Mouse (Mus musculus): Measurements from ENCODE around the gene Fem1b. TPM values are rescaled to one million over a fixed set of nuclear protein-coding genes. Genes with fewer than 3 reads are reported as not detected.
"Not testable (repeated sequence)": the region's sequence is repeated elsewhere in the genome, so short reads cannot be mapped to it uniquely, and the experiment has no call there.

Gene Fem1b
- 9.1 and 10.0 TPM in 2 replicates for polyA plus RNA-seq (2012; rRNA removed)

- no peak for DNase-seq (ENCODE audit: low read depth)
Observed at GRCm38 (mm10) chr9:62811516-62812121, at the start of gene Fem1b. Gene Fem1b (minus strand): TSS chr9:62811934.

- no peak for DNase-seq (ENCODE audit: low read depth)
Observed at GRCm38 (mm10) chr9:62860866-62861265, 49.1 kb upstream of the Fem1b start.

GRCm38 (mm10) chr9:62860102-62860501 lies 48.4 kb upstream of the Fem1b start:
- not testable (repeated sequence) for DNase-seq (ENCODE audit: low read depth)

GRCm38 (mm10) chr9:62858266-62859019 lies 46.7 kb upstream of the Fem1b start:
- DNase-seq (ENCODE audit: low read depth), result no peak

- DNase-seq (ENCODE audit: low read depth), result no peak
Observed at GRCm38 (mm10) chr9:62857719-62858261, 46.1 kb upstream of the Fem1b start, which contains the start of gene Calml4. Gene Calml4 (plus strand): TSS chr9:62858080.

GRCm38 (mm10) chr9:62857216-62857615 lies 45.5 kb upstream of the Fem1b start:
- no peak for DNase-seq (ENCODE audit: low read depth)

GRCm38 (mm10) chr9:62854483-62854882 lies 42.7 kb upstream of the Fem1b start:
- DNase-seq (ENCODE audit: low read depth), result no peak

GRCm38 (mm10) chr9:62851571-62851970 lies 39.8 kb upstream of the Fem1b start:
- DNase-seq (ENCODE audit: low read depth), result no peak

- DNase-seq (ENCODE audit: low read depth), result no peak
Observed at GRCm38 (mm10) chr9:62848641-62849040, 36.9 kb upstream of the Fem1b start.

- no peak for DNase-seq (ENCODE audit: low read depth)
Observed at GRCm38 (mm10) chr9:62847694-62848093, 36.0 kb upstream of the Fem1b start.

- DNase-seq (ENCODE audit: low read depth), result no peak
Observed at GRCm38 (mm10) chr9:62844461-62844860, 32.7 kb upstream of the Fem1b start.

GRCm38 (mm10) chr9:62843356-62844024 lies 31.8 kb upstream of the Fem1b start:
- DNase-seq (ENCODE audit: low read depth), result no peak

GRCm38 (mm10) chr9:62839172-62839770 lies 27.5 kb upstream of the Fem1b start:
- DNase-seq (ENCODE audit: low read depth), result no peak

GRCm38 (mm10) chr9:62838506-62839171 lies 26.9 kb upstream of the Fem1b start, which contains the start of gene Cln6:
Gene Cln6 (plus strand): TSS chr9:62838785.
- no peak for DNase-seq (ENCODE audit: low read depth)

GRCm38 (mm10) chr9:62838146-62838505 lies 26.4 kb upstream of the Fem1b start:
- no peak for DNase-seq (ENCODE audit: low read depth)

GRCm38 (mm10) chr9:62837611-62838010 lies 25.9 kb upstream of the Fem1b start:
- DNase-seq (ENCODE audit: low read depth), result no peak

- DNase-seq (ENCODE audit: low read depth), result no peak
Observed at GRCm38 (mm10) chr9:62835705-62836446, 24.1 kb upstream of the Fem1b start.

GRCm38 (mm10) chr9:62834906-62835305 lies 23.2 kb upstream of the Fem1b start:
- DNase-seq (ENCODE audit: low read depth), result no peak

GRCm38 (mm10) chr9:62829877-62830276 lies 18.1 kb upstream of the Fem1b start:
- DNase-seq (ENCODE audit: low read depth), result no peak

GRCm38 (mm10) chr9:62828662-62829086 lies 16.9 kb upstream of the Fem1b start:
- no peak for DNase-seq (ENCODE audit: low read depth)
